Mouse (Mus musculus) left cerebral cortex, postnatal 25 days (tissue): Measurements from ENCODE around the gene Hhex. TPM values are rescaled to one million over a fixed set of nuclear protein-coding genes. Genes with fewer than 3 reads are reported as not detected.

Experiments used
- DNase-seq, 2 experiments: peaks; one replicate each; pipeline ENCODE4 v3.0.0; 2022; ENCODE audit warnings: low spot score in 2 of 2, mixed read lengths in 1 of 2
- intact Hi-C: fragments of 180-260 bp; cut with DNase I; formaldehyde crosslinking; loops from one replicate; pipeline ENCODE4 v1.15.1; 2025
- total RNA-seq, 2 experiments: library from RNA; stranded (reverse); gene quantifications; 2 replicates each; pipeline ENCODE4 v1.2.3; 2021

The Hhex gene
- total RNA-seq, 2 experiments from 2014 or later = 1.9 to 3.4 TPM

GRCm38 (mm10) chr19:37443631-37444140 lies 9.1 kb downstream of the Hhex start:
- DNase-seq = no peak
- intact Hi-C loops = no loop called here

GRCm38 (mm10) chr19:37448212-37448611 lies 13.6 kb downstream of the Hhex start:
- DNase-seq = no peak

GRCm38 (mm10) chr19:37449246-37449645 lies 14.6 kb downstream of the Hhex start:
- intact Hi-C loops = no loop called here
- no peak for DNase-seq

More at GRCm38 (mm10) chr19:37448212-37448611, 13.6 kb downstream of the Hhex start:
- intact Hi-C loops = no loop called here

GRCm38 (mm10) chr19:37455528-37455927 lies 20.9 kb downstream of the Hhex start:
- no peak for DNase-seq
- intact Hi-C loops = no loop called here

GRCm38 (mm10) chr19:37455961-37456360 lies 21.4 kb downstream of the Hhex start:
- no peak for DNase-seq
- intact Hi-C loops = no loop called here

- intact Hi-C loops = no loop called here
- DNase-seq = no peak
Measured at GRCm38 (mm10) chr19:37458013-37458412, 23.4 kb downstream of the Hhex start.

GRCm38 (mm10) chr19:37466403-37466802 lies 31.8 kb downstream of the Hhex start:
- DNase-seq = no peak
- intact Hi-C loops = no loop called here

- DNase-seq = no peak
- intact Hi-C loops = no loop called here
Measured at GRCm38 (mm10) chr19:37466978-37467377, 32.4 kb downstream of the Hhex start.

GRCm38 (mm10) chr19:37468841-37469566 lies 34.4 kb downstream of the Hhex start:
- intact Hi-C loops = no loop called here

GRCm38 (mm10) chr19:37471680-37472079 lies 37.1 kb downstream of the Hhex start:
- no peak for DNase-seq
- intact Hi-C loops = no loop called here

More at GRCm38 (mm10) chr19:37468841-37469566, 34.4 kb downstream of the Hhex start:
- no peak for DNase-seq

GRCm38 (mm10) chr19:37472589-37472988 lies 38.0 kb downstream of the Hhex start:
- DNase-seq = no peak
- intact Hi-C loops = no loop called here

GRCm38 (mm10) chr19:37481704-37482103 lies 47.1 kb downstream of the Hhex start:
- intact Hi-C loops = no loop called here
- no peak for DNase-seq

GRCm38 (mm10) chr19:37482556-37483187 lies 48.1 kb downstream of the Hhex start:
- intact Hi-C loops = no loop called here
- no peak for DNase-seq

GRCm38 (mm10) chr19:37484787-37485186 lies 50.2 kb downstream of the Hhex start:
- DNase-seq = no peak
- intact Hi-C loops = no loop called here

- intact Hi-C loops = no loop called here
- DNase-seq = no peak
Measured at GRCm38 (mm10) chr19:37486801-37487200, 52.2 kb downstream of the Hhex start.

GRCm38 (mm10) chr19:37487811-37488475 lies 53.3 kb downstream of the Hhex start:
- intact Hi-C loops = no loop called here
- DNase-seq = no peak

- intact Hi-C loops = no loop called here
Measured at GRCm38 (mm10) chr19:37488608-37489262, 54.1 kb downstream of the Hhex start.

More at GRCm38 (mm10) chr19:37488608-37489262, 54.1 kb downstream of the Hhex start:
- DNase-seq = no peak
